Mouse (Mus musculus) lung, adult 18-20 months (tissue): ENCODE data around the gene Hhat.

Experiments used
- DNase-seq, 2 experiments: peaks; one replicate each; pipeline ENCODE4 v3.0.0; 2022; ENCODE audit warnings: mixed read lengths in 2 of 2

Gene Hhat

DNA sequence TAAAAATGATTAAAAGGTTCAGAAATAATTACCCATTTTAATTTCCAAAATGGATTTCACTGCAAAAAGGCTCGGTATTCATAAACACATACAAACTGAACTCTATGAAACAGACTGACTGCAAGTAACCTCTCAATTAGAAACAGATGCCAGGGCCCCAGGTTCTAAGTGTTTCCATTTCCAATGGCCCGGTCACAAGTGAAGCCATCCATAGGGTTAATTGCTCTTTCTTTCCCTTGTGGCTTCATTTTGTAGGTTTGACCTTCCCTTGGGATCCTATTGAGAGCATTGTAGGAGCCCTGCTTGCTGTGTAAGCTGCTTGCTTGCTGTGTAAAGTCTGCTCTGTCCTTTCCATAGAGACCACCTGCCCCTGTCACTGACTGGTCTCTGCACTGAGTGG is 123.7 kb downstream of the Hhat start:
- no peak for DNase-seq

DNA sequence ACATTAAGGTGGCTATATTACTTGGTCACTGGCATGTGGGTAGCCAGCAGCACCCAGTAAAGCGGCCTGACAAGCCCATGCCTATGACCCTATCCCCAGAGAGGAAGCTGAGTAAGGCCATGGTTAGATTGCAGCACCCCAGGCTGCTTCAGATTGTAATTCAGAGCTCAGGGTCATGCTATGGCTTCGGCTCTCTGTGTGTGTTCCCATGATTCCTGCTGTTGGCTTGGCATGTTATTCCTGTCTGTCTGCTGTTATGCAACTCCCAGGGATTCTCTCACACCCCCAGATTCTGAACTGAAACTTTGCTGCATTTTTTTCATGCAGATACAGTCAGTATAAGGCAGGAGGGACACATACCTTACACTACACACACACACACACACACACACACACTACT is 128.9 kb downstream of the Hhat start:
- no peak for DNase-seq

DNA sequence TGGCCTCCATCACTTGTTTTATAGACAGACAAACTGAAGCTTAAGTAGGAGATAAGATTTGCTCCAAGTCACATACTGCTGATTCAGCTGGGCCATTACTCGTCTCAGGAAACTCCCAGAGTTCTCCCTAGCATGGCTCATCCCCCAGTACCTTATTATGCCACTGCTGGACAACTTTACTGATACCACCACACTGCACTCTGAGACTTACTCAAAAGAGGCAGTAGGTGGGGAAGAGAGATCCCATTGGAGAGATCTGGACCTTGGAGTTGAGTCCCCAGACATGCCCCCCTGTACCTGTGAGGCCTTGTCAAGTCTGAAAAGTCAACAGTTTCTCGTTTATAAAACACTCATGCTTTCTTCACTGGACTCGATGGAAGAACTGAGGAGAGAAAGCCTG is 131.8 kb downstream of the Hhat start:
- DNase-seq = no peak

DNA sequence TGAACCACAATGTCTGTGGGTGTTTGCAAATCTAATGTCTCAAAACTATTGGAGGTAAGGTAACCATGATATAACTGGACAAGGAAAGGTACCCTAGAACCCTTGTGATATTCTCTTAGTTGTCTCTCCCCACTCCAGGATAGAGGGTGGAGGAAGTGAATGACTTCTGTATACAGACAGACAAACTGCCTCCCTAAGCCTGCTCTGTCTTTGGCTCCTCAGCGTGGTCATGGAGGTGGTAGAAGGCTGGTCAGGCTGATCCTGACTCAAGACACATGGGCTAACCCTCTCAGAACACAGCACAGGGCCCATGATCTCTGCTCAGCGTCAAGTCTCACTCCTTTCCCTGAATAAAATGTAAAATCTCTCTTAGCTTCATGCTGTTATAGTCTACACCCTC is 149.2 kb downstream of the Hhat start:
- no peak for DNase-seq

DNA sequence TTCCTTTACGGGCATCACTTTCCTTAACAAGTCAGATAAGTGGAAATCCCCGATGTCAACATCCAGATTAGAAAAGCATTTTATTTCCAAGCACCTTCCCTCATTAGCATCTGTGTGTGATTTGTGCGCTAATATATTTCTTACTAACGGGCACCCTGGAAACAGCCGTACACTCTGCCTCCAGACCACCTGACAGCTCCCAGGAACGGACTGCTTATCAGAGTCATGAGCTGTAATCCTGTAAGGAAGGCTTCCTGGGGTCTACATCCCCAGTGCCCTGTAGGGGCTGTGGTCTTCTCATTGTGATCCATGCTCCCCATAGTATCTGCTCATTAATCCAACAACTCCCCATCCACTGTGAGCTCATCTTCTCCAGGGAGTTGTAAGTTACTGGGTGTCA is 157.8 kb downstream of the Hhat start:
- DNase-seq = no peak

DNA sequence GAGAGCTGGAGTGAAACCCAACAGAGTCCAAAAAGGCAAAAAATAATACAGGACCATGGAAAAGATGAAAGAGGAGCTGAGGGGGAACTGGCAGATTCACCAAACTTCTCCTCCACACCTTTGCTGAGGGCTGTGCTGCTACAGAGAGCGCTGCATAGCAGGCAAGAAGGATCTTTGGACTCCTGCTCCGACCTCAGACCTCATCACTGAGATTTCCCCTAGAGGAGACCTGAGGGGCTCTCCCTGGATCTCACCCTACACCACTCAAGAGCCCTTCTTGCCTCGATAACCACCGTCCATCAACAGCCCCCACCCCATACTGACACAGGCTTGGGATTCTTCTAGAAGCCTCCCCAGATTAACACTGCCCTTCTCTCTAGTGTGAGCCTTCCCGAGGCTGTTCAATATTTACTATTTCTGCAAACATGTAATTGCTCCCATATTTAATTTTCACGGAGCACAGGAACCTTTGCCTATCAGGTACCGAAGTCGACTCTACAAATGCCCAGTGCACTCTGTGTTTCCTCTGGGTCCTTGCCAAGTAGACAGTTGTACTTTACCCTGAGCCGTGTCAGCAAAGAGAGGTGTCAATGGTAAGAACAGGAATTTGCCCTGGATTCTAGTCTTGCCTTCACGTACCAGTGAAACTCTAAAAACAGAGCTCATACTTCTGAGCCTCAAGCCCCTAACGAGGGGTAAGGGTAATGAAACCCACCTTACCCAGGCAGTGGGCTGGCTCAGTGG is 158.9 kb downstream of the Hhat start:
- DNase-seq = no peak

DNA sequence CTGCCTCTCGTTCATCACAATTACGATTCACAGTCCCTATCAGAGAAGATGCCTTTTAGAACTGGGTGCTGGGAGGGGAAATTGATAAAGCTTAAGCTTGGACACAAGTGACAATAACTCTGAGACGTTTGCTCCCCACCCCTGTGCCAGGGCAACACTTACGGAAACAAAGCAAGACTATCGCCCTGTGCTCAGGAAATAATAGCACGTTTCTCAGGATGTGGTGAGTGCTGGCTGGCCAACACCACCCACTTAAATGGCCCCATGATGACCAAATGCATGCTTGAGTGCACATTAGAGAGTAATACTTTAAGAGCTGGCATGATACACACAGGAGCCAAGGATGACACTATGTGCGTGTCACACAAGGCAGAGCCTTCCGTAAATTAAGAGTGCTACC is 164.1 kb downstream of the Hhat start:
- no peak for DNase-seq

DNA sequence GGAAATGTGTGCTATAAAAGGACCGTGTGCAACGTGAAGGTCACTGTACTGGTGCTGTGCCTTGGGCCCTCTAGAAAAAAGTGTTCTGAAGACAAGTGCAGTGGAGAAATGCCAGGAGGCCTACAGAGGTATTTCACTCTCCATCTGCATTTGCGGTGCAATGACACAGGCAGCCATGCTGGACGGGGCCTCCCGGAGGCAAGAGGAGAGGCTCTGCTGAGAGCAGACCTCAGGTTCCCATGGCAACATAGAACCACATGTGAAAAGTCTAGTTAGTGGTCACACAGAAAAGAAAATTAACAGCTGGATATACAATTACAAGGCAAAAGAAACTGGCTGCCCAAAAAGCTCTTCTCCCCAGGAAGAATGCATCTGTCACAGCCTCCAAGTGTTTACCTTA is 166.6 kb downstream of the Hhat start:
- DNase-seq = no peak

DNA sequence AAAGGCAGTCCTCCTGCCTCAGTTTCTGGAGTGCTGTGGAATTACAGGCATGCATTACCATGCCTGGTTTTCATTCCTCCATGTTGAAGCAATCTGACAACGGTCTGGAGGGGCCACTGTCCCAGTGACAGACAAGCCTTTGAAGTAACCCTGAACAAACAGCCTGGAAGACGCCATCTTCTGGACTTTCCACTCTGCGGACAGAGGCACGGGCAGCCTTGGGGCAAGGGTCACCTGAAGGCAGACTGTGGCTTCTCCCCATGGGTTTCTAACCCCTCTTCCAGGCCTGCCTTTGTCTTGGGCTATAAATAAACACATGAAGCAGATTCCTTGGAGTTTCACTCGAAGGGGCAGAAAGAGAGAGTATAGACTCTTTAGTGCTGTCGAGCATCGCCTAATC is 167.5 kb downstream of the Hhat start:
- no peak for DNase-seq

DNA sequence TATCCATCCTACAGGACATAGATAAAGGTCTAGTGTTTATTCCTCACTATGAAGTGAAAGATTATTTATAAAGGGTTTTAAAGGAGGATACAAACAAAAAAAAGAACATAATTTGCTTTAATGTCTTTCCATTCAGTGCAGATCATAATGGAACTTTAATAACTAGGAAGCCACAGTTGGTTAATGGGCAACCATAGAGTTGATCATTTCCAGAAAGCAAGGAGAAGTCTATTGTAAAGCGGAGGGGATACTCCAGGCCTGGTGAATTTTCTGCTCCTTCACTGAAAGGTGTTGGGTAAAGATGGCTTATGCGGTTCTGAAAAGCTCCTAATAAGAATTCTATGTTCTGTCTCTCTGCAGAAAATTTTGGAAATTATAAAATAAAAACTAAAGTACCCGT is 169.8 kb downstream of the Hhat start:
- no peak for DNase-seq

DNA sequence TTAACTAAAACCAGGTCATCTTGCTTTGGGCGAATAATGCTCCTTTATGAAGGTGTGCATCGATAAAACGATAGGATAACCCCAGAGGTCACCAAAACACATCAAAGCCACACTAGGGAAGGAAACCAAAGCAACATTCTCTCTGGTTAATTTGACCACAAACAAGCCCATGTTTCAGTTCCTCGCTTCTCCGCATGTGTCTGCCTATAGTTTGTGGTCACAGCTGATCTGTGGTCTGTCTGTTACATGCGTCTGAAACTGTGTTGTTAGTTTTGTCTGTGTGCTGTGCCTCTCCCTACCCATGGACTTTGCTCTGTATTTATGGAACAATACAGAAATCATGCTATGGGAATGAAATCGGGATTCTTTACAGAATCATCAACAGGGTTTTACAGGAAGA is 171.3 kb downstream of the Hhat start:
- no peak for DNase-seq

DNA sequence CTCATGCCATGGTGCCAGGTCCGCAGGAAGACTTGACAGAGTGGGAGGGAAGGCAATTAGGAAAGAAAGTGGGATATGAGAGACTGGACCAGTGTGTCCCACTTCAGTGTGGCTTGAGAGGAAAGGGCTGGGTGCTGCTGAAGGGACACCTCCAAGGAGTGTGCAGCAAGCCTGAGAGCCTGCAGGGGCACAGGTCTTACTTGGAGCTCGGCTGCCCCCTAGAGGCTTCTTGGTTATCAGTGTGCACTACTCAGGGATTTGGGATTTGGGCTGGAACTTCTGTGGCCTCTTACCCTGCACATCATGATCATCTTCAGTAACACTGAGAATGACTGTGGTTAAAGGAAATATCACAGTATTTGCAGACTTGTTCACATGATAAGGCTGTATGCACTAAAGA is 172.6 kb downstream of the Hhat start:
- peak; percentile 54 to 72 for DNase-seq

DNA sequence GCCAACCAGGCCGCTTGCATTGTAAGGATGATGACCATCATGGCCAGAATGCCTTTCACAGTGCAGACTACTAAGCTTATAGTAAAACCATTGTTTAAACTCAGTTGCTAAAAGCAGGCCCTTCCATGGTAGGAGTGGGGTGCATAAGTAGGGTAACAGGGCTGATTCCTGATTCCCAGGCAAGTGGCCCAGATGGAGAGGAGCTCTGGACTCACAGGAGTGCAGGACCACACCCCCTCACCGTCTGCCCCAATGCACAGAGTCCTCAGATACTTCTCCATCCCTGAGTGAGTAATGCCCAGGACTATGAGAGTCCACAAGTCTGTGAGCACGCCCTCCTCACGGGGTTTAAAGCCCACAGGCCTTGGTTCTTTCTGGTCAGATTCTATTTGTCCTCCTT is 175.6 kb downstream of the Hhat start:
- DNase-seq = no peak

DNA sequence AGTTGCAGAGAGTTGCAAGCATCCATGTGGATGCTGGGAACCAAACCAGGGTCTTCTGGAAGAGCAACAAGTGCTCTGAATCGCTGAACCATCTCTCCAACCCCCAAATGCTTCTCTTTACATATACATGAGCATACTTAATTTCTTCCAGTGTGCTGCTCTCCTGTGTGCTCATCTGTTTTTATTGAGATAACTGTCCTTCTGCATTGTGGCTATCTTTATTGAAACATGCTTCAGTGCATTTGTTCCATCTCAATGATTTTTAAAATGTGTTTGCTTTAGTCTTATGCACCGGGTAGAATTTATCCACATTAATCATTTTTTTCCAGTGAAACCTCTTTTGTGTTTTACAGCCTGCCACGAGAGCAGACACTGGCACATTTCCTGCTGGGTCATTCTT is 177.5 kb downstream of the Hhat start:
- no peak for DNase-seq

DNA sequence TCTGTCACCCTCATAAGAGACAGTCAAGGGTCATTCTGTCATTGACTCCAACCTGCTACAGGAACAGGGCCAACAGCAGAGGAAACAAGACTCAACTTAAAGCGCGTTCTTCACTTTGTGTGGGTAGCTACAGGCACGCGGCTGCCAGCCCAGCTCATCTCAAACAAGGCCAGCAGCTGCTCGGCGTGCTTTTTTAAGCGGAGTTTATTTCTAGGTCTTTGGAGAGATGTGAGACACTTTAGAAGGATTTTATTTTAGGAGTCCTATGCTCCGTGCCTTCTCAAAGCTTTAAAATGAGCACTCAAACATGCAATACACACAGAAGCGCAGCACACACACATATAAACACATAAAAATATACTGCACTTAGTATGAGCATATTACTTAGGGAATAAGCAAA is 183.6 kb downstream of the Hhat start:
- DNase-seq = no peak

DNA sequence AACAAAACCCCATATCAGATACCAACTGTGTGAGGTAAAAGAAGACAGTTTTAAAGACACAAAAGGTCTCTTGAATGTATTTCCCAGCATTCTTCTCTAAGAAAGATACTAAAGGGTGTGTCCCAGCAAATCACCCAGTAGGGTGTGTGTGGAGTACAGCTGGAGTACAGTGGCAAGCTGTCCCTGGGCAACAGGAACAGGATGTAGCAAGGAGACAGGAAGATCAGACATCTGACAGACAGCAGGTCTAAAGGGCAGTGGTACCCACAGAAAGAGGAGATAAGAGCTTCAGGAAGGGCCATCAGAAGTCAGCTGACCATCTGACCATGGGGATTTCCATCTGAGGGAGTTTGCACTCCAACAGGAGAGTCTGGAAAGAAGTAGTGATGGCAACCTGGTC is 185.7 kb downstream of the Hhat start:
- DNase-seq = peak in 1 of 2 experiments; percentile 13

DNA sequence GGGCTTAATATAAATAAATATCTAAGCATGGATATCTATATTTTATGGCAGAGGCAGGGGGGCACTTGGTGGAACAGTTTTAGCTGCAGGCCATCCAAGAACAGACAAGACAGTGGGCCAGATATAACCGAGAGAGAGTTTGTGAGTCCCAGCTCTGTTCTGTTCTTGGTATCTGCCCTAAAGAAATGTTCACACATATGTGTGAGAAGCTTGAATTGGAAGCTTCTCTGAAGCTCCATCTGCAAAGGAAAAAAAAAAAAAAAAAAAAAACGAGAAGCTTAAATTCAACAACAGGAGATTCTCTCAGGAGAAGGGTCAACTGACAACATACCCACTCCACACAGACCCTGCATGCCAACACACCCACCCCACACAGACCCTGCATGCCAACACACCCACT is 188.1 kb downstream of the Hhat start:
- DNase-seq = no peak

DNA sequence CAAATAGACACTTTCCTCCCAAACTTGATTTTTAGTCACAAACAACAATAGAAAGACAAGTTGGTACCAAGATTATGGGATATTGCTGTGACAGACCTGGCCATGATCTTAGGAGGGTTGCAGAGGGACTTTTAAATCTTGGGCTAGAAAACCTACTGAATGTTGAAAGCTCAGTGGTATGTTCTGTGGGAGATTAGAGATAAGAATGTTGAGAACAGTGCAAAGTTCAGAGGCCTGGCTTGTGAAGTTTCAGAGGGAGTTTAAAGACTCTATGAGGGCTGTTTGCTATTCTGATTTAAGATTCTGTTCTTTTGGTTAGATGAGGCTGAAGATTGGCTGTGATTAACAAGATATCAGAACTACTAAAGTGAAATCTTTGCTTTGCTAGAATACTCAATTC is 206.3 kb downstream of the Hhat start:
- DNase-seq = no peak

DNA sequence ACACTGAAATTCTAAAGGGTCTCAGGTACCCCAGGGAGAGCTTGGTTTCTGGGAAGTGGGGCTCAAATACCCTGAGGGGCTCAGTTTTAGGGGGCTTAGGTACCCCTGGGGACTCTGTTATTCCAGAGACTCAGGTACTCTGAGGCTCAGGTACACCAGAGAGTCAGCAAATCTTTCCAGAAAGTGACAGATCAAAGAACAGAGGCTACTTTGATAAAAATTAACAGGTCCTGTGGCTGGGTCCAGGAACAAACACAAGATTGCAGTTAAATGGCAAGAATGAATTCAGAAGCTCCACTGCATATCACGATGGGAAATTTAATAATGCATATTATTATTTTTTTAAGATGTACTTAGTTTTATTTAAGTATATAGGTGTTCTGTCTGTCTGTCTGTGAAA is 211.7 kb downstream of the Hhat start:
- no peak for DNase-seq

DNA sequence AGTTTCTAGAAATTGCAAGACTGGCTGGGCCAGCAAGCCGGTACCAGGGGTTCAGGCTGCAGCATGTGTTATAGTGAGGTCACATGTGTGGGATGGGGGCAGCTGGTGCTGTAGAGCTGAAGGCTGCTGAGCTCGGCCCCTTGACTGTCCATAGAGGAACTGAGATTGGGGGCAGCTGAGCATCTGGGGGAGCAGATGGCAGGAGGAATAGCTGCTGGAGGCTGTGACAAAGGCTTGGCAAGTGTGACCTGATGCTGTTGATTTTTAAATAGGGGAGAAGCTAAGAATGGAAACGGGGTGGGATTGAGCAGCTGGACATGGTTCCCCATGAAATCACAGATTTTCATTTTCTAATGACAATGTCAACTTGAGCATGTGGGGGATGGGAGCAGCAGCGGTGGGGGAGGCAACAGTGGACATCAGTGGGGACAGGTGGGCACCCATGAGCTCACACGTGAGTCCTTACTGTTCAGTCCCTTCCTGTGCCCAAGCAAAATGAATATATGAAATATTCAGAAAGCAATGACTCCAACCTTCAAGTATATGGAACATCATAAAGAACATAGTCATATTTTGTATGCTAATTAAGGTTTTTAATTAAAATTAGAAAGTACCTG is 212.9 kb downstream of the Hhat start:
- no peak for DNase-seq

DNA sequence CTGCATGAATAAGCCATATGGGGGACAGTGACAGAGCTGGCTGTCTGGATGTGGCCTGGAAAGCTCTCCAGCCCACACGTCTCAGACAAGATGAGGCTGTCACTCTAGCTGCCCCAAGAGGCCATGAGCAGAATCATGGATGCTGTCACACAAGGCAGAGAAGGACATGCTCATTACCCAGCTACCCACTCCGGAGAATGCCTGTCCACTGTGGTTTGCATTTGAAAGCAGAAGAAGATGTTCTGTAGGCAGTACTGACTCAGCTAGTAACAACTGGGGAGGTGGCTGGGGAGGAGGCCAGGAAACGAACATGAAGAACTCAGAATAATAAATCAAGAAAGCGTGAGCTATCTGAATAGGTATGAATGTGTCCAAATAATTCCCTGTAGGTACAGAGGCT is 215.5 kb downstream of the Hhat start:
- DNase-seq = no peak

DNA sequence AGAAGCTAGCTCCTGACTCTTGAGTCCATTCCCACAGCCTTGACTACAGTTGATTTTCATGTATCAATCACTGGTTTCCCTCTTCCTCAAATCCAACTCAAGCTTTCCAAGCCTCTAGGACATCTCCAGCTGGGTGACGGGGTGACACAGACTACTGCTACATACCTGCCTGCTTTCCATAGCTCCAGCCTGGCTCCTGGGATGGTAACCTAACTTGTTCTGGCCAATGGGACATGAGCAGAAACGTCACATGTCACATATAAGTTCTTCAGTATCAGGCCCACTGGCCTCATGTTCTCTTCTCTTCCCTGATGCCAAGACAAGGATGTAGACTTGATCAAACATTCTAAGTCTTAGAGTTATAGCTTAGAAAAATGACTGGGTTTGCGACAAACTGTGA is 220.5 kb downstream of the Hhat start:
- no peak for DNase-seq

DNA sequence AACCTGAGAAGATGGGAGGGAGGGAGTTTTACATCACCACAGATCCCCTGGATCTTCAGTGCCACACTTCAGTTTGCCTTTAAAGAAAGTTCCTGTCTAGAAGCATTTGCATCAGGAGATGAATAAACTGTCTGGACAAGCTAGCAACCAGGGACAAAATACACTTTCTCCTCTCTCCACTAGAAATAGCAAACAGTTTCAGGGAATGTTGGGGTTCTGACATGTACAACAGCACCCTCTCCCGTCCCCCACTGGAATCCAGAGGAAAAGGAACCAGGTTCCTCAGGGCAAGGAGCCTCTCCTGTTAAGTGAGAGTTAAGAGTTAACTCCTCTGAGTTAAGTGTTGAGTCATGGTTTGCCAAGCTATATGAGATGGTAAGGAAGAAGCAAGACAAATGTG is 224.2 kb downstream of the Hhat start:
- no peak for DNase-seq

DNA sequence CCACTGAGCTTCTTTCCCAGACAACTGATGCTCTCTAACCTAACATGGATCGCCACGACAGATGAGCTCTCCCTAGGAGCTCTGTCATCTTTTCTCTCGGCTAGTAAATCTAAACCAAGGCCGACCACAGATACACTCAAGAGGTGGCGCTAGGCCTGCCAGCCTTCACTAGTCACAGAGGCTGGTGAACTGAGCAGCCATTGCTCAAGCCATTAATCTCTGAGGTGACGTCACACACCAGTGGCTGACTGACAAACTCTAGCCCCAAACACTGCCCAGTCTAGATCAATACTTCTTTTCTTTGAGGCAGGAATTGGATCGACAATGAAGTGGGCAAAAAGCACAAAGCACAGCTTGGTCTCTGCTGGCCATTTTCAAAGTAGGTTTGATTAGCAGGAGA is 226.1 kb downstream of the Hhat start:
- no peak for DNase-seq

DNA sequence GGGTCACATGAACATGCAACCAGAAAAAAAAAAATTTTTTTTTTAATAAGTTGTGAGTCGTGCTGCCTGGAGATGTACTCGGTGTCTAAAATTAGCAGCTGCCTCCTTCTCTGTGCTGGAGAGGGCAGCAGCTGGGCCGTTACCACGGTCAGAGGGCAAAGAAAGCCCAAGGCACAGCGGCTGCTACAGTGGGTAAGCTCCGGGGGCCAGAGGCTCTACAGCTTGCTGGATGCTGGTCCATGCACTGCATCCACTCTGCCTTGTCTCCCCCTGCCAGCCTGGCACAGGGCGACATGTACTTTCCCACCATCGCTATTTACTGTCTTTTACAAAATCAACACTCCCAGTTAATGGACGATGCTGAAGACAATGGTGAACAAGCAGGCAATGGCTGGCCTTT is 226.9 kb downstream of the Hhat start:
- no peak for DNase-seq
